Mouse (Mus musculus) natural killer cell, adult 2 months (primary cell): ENCODE data around the gene Vrk3.
"Not testable (repeated sequence)": the region's sequence is repeated elsewhere in the genome, so short reads cannot be mapped to it uniquely, and the experiment has no call there.

Experiments used
- DNase-seq, 2 experiments: peaks; one replicate each; pipeline ENCODE4 v3.0.0; 2022; ENCODE audit warnings: low spot score in 2 of 2

The Vrk3 gene

DNA sequence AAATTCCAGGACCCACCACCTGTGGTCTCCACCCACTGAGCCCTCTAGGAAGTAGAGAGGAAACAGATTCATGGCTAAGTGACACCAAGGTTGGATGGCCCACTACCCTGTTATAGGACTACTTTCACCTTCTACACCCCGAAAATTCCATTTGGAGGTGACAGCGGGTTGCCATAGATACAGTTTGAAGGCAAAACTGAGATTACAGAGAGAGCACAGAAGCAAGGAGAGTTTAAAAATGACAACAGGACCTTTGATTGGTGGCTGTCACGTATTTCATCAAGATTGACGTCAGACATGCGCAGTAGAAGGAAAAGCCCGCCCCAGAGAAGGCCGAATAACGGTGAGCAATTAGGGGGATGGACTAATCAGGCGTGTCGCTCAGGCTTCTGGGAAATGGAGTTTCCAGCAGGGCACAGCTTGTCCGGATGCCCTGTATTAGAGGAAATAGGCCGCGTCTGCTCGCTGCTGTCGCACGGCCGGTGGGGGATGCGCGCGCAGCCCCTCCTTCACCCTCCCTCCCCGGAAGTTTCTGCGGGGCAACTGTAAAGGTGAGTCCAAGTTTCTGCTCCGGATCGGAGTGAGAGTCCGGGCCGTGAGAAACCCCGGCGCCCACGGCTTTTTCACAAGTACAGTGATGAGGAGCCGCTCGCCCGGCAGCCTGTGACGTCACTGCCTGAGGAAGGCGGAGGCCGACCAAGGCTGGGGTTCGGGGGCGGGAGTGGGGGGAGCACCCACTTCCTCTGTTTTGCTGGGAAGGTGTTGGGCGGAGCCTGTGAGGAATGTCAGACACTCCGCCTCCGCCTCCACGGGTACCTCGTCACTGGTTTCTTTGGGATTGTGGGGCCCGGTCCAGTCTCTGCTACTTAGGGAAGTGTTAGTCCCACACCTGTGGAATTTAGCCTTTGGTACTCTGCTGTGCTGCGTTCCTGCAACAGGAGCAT is at the start of gene Vrk3:
Gene Vrk3, plus strand, starts transcription at position 313 of the 944 bp plus-strand sequence.
- peak; percentile 97 for DNase-seq

DNA sequence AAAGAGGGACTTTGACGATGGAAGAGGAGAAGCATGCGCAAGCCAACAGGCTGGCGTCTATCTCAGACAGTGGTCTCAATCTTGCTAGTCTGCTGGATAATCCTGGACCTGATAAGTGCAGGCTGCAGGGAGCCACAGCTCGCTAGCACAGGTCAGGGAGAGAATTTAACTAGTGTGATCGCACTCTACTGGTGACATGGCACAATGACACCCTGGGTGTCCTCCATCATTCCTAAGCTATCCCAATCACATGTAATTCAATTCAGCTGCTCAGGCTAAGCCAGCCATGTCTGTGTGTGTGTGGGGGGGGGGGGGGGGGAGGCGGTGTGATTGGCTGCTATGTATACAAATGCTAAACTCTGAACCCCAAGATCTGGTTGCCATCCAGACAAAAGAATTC is 46.3 kb upstream of the Vrk3 start:
- no peak for DNase-seq

DNA sequence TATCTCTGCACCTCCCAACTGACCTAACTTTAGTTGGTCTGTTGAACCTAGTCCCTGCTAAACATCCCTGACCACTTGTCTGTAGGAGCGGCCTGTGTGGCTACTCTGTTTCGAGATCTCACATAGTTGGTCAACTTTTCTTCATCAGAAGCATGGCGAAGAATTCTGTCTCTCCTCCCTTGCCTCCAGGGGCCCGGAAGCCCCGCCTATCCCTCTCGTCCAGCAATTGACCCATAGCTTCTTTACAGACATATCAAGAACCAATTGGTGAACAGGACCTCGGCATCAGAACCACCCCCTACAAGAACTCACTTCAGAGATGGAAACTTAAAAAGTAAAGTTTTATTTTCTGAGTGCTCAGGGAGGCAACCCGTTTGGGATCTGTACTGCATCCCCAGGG is 45.2 kb upstream of the Vrk3 start:
- no peak for DNase-seq

DNA sequence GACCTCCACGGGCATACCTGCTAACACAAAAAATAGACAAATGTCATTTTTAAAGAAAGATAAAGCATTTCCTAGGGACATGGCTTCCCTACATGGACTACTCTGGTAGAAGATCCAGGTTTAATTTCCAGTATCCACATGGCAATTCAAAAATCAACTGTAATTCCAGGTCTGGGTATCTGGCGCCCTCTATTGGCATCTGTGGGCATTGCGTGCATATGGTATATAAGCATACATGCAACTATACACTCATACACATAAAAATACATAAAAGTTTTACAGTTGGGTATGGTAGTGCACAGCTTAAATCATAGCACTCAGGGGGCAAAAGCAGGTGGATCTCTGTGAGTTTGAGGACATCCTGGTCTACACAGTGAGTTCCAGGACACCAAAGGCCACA is 43.9 kb upstream of the Vrk3 start:
- DNase-seq: peak in 1 of 2 experiments; percentile 25

DNA sequence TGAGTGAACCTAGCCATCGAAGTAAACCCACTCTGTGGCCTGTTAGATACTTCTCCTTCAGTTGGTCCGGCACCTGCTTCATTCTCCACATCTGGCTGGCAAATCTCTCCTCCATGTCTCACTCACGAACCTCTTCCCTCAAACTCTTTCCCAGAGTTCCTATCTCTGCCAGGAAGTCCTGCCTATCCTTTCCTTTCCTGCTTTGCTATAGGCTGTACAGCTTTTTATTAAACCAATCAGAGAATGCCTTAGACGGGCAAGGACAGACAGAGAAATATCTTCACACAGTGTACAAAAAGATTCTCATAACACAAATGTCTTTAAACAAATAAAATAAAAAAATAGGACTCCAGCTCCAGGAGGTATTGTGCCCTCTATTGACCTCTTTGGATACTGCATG is 43.1 kb upstream of the Vrk3 start:
- no peak for DNase-seq

DNA sequence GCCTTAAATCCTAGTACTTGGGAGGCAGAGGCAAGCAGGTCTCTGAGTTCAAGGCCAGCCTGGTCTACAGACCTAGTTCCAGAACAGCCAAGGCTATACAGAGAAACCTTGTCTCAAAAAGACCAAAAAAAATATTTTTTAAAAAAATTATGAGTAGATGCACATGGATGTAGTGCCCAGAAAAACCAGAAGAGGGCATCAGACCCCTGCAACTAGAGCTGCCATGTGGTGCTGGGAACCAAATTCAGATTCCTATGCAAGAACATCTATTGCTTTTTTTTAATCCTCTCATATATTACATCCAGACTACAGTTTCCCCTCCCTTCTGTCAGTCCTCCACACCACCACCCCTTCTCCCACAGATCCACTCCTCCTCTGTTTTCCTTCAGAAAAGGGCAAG is 41.9 kb upstream of the Vrk3 start:
- DNase-seq: no peak

DNA sequence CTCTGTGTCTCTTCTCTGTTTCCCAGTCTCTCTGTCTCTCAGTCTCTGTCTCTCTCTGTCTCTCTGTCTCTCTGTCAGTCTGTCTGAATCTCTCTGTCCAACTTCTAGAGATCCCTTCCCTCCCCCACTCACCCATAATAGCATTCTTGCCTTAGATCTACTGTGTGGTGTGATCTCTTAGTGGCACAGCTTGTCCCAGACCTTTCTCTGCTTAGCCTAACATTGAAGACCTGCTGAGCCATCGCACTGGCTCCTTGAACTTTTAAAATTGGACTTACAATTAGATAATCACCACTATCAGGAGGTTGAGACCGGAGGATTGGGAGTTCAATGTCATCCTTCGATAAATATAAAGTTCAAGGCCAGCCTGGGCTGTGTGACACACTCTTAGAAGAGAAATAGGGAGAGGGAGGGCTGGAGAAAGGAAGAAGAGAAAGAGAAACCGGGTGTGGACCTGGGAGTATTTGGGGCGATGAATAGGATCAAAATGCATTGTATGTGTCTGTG is 41.0 kb upstream of the Vrk3 start:
- no peak for DNase-seq

DNA sequence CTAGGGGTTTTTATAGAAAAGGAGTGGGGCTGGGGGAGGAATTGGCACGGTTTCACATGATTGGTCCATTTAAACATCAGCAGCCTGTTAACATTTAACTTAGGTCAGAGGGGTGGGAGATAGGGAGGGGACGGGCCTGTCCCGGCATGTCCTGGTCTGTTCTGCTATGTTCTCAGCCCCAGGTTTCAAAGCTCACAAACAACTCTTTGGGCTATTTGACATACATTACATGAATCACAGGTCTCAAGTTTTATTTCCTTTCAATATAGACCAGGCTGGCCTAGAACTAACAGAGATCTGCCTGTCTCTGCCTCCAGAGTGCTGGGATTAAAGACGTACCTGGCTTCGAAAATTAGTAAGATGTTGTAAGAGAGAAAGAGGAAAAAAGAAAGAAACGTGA is 40.1 kb upstream of the Vrk3 start:
- DNase-seq: not testable (repeated sequence)

DNA sequence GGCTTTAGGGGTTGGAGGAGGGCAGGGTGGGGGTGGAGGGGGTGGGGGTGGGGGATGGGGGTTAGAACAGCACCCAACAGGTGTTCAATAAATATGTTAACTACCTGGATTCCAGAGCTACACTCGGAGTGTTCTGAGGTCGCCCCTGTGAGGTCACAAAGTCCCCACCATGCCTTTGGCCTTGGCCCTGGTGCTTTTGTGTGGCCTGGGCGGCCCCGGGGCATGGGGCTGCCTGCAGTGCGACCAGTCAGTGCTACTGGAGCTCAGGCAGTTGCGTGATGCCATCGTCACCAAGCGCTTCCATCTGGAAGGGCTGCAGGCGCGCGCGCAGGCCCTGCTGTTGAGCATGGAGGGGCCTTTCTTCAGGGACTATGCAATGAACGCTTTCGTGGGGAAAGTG is 39.6 kb upstream of the Vrk3 start, which contains the start of gene Izumo2:
Gene Izumo2, plus strand, starts transcription at position 169 of the 400 bp plus-strand sequence.
- DNase-seq: no peak

DNA sequence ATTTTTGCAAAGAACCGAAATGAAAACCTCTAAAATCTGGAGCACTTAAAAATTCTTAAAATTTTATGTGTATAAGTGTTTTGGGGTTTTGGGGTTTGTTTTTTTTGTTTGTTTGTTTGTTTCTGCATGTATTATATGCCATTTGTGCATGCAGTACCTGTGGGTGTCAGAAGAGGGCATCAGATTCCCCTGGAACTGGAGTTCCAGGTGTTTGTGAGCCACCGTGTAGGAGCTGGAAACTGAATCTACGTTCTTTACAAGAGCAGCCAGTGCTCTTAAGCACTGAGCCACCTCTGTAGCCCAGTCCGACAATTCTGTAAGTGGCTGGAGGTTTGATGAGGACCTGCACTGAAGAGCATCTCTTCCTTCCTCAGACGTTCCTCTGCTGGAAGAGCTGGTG is 38.3 kb upstream of the Vrk3 start:
- no peak for DNase-seq

DNA sequence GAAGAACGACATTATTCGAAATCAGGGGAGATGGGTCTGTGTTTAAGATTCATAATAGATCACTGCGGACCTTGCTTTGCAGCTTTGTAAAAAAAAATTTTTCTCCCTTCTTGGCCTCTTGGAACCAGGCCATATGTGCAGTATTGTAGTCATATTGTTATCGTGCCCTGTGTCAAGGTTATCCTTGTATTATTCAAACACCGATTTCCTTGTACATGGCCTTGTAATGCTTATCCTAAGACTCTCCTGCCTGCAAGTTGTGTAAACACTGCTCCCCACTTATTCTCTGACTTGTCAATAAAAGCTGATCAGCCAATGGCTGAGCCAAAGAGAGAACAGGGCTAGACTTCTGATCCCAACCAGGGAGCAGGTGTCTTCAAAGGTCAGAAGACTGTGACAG is 26.2 kb upstream of the Vrk3 start:
- no peak for DNase-seq

DNA sequence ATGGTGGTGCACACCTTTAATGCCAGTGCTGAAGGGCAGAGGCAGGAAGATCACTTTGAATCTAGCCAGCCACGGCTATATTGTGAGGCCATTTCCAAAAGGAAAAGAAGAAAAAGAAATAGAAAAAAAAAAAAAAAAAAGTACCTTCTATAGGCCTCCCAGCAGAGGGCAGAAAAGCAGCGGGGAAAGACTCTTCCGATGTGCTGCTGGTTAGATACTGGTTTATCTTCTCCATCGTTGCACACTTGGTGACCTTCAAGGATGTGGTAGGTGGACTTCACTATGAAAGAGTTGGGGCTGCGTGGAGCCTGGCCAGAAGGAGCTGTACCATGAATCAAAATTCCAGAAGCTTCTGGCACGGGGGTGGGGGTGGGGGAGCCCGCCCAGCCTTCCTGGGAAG is 23.9 kb upstream of the Vrk3 start:
- peak in 1 of 2 experiments; percentile 33 for DNase-seq

DNA sequence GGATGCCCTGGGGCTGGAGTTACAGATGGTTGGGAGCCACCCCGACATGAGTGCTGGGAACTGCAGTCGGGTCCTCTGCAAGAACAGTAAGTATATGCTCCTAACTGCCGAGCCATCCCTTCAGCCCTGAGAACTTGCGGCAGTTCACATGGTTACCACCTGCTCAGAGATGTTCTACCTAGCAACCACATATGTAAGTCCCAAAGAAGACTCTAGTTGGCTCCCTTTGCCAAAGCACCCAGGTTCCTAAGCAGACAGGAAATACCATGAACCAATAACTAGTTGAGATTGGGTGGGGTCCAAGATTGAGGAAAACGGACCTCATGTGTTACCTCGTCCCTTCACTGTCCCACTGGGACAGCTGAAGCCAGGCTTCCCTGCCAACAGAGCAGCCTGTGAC is 21.9 kb upstream of the Vrk3 start:
- peak; percentile 24 to 47 for DNase-seq

DNA sequence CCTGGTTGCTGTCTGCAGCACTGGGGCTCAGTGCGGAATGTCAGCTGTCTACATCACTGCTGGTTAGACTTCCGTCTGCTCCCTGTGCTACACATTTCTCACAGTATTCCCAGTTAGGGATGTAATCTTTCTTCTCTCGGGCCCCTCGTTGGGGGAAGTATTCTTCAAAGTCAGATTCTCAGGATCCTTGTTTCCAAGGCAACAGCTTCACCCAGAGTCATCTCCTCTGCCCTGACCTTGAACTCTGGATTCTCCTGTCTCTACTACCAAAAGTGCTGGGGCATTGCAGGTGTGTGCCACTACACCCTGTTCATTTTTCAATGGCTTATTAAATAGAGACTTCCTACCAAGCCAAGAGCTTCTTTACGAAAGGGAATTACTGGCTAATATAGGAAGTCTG is 21.1 kb upstream of the Vrk3 start:
- no peak for DNase-seq

DNA sequence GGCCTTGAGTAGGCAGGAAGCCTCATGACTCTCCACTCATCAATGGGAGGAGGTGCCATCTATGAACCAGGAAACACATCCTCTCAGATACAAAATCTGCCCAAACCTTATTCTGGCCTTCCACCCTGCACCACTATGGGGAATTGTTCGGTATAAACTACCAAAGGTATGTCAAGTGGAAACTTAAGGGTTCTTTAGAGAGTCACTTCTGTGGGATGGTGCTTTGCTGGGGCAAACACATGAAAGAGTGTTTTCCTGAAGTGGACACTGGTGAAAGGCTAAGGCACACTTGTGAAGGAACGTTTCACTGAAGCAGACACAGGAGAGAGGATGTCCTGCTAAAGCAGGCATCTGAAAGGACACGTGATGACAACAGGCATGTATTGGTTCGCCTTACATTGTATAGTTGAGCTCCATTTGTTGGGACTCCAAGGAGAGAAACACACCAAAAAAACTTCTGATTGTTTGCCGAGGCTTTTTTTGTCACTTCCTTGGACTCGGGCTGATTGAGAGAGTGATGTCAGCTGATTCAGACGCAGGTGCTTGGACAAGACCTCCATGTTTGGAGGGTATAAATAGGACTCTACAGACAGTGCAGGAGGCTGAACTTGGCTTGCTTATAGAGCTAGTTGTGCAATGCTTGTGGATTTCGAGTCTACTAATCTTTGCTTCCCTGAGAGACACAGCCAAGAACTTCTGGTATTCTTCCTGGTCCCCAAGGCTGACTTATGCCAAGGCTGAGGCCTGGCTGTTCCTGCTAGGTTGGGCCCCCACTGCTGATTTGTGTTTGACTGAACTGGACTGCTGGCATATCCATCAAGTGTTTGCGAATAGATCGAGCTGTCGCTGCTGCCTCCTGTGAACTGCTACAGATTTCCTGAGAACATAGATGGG is 19.9 kb upstream of the Vrk3 start:
- DNase-seq: no peak

DNA sequence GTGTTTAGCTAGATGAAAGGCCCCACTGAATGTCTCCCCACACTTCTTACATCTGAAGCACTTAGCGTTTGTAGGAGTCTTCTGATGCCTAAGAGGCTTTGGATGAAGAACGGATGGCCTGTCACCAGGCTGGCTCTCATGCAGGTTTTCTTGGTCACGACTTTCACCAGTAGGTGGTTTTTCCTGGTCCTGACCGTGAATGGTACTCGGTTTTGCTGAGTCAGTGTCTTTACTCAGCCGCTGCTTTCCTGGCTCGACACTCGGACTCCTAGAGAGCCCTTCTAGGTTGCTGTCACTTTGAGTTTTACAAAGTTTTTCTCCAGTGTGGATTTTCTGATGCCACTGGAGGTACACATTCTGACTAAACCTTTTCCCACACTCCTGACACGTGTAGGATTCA is 14.5 kb upstream of the Vrk3 start:
- DNase-seq: no peak

DNA sequence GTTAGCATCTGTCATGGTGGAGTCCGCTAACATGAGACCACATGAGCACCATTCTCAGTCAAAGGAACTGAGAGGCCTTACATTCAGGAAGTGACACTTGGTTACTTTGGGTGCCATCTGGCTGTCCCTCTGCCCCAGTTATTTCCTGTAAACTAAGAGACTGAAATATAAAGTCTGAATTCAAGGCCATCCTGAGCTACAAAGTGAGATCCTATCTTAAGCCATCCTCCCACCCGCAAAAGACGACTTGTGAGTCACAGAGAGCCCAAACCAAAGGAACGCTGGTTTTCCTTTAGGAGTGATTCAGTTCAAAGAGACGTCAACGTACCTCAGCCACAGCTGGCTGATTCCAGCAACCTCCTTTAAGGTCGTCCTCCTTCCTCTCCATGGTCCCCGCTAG is 6.9 kb upstream of the Vrk3 start:
- peak; percentile 42 to 67 for DNase-seq

DNA sequence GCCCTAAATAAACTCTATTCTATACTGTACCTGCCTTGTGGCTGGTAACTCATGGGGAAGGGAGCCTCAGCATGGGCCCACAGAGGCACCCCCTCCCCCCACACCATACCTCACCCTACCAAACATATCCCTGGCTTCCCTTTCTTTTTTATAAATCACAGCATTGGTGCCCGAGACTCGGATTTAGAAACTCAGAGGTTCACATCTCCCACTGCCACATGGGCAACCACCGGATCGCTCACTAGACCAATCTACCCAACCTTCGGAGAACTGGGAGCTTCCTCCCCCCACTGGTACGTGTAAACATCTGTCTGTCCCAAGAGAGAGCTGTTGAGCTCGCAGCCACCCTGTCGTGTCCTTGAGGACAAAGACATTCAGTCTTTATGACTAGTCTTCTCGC is 3.9 kb upstream of the Vrk3 start:
- DNase-seq: no peak

DNA sequence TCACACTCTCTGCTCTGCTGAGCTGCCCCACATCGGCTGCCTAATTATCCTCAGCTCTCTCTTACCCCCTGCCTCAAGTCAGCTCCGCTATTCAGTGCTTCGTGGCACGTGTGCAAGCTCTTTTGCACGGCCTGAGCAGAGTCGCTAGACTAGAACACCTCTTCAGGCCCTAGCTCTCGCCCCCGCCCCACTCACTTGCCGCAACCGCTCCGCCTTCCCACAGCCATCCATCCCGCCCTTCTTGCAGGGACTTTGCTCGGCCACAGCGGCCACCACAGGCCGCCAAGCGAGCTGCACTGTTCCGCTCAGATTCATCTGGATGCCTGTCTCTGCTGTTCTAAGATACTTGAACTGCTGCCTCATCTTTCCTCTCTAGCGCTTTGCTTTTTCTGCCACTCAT is 3.1 kb upstream of the Vrk3 start:
- DNase-seq: peak; percentile 78 to 84

DNA sequence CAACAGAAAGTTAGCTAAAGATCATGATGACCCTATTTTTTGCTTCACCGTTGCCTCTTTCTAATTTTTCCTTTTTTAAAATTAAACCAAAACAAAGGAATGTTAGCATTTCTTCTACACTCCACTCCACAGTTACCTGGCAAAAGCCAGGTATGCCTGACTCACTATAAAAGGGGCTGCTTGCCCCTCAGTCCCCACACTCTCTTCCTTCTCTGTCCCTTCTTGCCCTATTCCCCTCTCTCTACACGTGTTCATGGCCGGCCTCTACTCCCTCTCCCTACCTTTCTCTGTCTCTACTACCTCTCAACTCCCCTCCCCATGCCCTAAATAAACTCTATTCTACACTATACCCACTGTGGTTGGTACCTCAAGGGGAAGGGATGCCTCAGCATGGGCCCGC is 1.1 kb upstream of the Vrk3 start:
- no peak for DNase-seq

DNA sequence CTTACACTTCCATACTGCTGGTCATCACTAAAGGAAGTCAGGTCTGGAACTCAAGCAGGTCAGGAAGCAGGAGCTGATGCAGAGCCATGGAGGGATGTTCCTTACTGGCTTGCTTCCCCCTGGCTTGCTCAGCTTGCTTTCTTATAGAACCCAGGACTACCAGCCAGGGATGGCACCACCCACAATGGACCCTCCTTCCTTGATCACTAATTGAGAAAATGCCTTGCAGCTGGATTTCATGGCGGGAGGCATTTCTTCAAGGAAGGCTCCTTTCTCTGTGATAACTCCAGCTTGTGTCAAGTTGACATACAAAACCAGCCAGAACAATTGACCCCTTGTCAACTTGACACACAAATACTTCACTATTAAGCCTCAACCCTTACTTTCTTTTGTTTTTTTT is 2.7 kb downstream of the Vrk3 start, which contains the start of gene Zfp473:
Gene Zfp473, minus strand, starts transcription at position 101 of the 400 bp plus-strand sequence.
- not testable (repeated sequence) for DNase-seq

DNA sequence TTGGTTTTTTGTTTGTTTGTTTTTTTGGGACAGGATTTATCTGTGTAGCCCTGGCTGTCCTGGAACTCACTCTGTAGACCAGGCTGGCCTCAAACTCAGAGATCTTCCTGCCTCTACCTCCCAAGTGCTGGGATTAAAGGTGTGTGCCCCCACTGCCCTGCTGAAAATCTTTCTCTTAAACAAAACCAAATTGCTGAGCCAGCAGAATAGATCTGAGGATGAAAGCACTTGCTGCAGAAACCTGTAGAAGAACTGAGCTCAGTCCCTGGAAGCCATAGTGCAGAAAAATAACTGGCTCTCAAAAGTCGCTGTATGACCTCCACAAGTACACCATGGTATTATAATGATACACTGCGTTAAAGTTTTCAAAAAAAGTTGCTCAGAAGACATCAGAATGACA is 9.0 kb downstream of the Vrk3 start:
- no peak for DNase-seq
